Mouse (Mus musculus) CH12.LX (cell line): ENCODE measurements at regions not wholly inside any gene's neighbourhood (a gene's known extent, or its start where the extent isn't known, plus 50 kb on each side); places are given as distances from the start of the nearest gene placed in this dataset.

Experiments used
- DNase-seq: peaks from one replicate; pipeline ENCODE4 v3.0.0-alpha.2; 2013; ENCODE audit errors: extremely low read depth
- H3K27ac ChIP-seq: 2 replicates; pipeline ENCODE4 v1.5.1; 2012; ENCODE audit warnings: low read depth, mild to moderate bottlenecking, control low read depth, moderate library complexity; ENCODE audit not compliant: insufficient read depth
- H3K27me3 ChIP-seq: replicated peaks from 2 replicates; pipeline ENCODE3; 2012; ENCODE audit warnings: inconsistent platforms
- H3K36me3 ChIP-seq, 2 experiments: replicated peaks in 1 of 2; 2 replicates each; pipeline versions ENCODE3 to v1.6.1; 2012; ENCODE audit warnings: inconsistent platforms in 1 of 2, low read length in 1 of 2, mild to moderate bottlenecking in 1 of 2, mixed read lengths in 1 of 2, moderate library complexity in 1 of 2; ENCODE audit not compliant: control insufficient read depth in 1 of 2, insufficient read depth in 1 of 2
- H3K4me1 ChIP-seq, 2 experiments: 2 replicates each; pipeline ENCODE4 v1.6.1; 2012; ENCODE audit warnings: inconsistent platforms in 1 of 2, moderate library complexity in 1 of 2; ENCODE audit not compliant: insufficient read depth in 2 of 2, control insufficient read depth in 1 of 2
- H3K4me2 ChIP-seq: 2 replicates; pipeline ENCODE4 v1.6.1; 2012; ENCODE audit warnings: low read depth, mild to moderate bottlenecking, control low read depth; ENCODE audit not compliant: poor library complexity, insufficient read depth, severe bottlenecking
- H3K4me3 ChIP-seq, 3 experiments: fragments of 150-350 bp in 1 of 3; sonication (generic) in 1 of 3; replicated peaks in 1 of 3; 2 replicates each; pipeline versions ENCODE3 to v1.5.1; 2011 to 2012; ENCODE audit warnings: low read depth in 2 of 3, low read length in 2 of 3, mild to moderate bottlenecking in 2 of 3, moderate library complexity in 2 of 3, control low read depth in 1 of 3, improper control_type of control experiment in 1 of 3, inconsistent platforms in 1 of 3, mixed read lengths in 1 of 3; ENCODE audit not compliant: poor library complexity in 1 of 3
- H3K79me2 ChIP-seq: replicated peaks from 2 replicates; pipeline ENCODE4 v1.6.1; 2012; ENCODE audit warnings: mild to moderate bottlenecking, moderate library complexity; ENCODE audit not compliant: control insufficient read depth, poor library complexity, insufficient read depth, severe bottlenecking; ENCODE audit errors: extremely low read depth
- H3K9ac ChIP-seq: 2 replicates; pipeline ENCODE4 v1.6.1; 2012; ENCODE audit warnings: low read depth, mild to moderate bottlenecking, control low read depth, moderate library complexity; ENCODE audit not compliant: insufficient read depth
- H3K9me3 ChIP-seq: replicated peaks from 2 replicates; pipeline ENCODE3; 2012; ENCODE audit warnings: low read length, inconsistent platforms, mixed read lengths
- BHLHE40 ChIP-seq: IDR thresholded peaks from 2 replicates; pipeline ENCODE4 v1.6.1; 2011; ENCODE audit warnings: mild to moderate bottlenecking, low read depth, low read length, improper control_type of control experiment
- CHD1 ChIP-seq: IDR thresholded peaks from 2 replicates; pipeline ENCODE4 v1.6.1; 2012; ENCODE audit warnings: low read depth, low read length, improper control_type of control experiment, inconsistent platforms
- CTCF ChIP-seq, 2 experiments: IDR thresholded peaks in 1 of 2; conservative IDR thresholded peaks in 1 of 2; 2 replicates each; pipeline ENCODE4 v1.5.1; 2011 to 2012; ENCODE audit warnings: low read depth in 2 of 2, low read length in 2 of 2, improper control_type of control experiment in 1 of 2, inconsistent platforms in 1 of 2, mild to moderate bottlenecking in 1 of 2, moderate library complexity in 1 of 2
- EP300 ChIP-seq: IDR thresholded peaks from 2 replicates; pipeline ENCODE4 v1.6.1; 2011; ENCODE audit warnings: low read length, improper control_type of control experiment
- ETS1 ChIP-seq: conservative IDR thresholded peaks from 2 replicates; pipeline ENCODE4 v1.6.1; 2012; ENCODE audit warnings: low read depth, mild to moderate bottlenecking, inconsistent platforms, low read length, improper control_type of control experiment, moderate library complexity
- HCFC1 ChIP-seq: IDR thresholded peaks from 2 replicates; pipeline ENCODE4 v1.6.1; 2012; ENCODE audit warnings: low read depth, mild to moderate bottlenecking, inconsistent platforms, low read length, improper control_type of control experiment
- IRF4 ChIP-seq: IDR thresholded peaks from 2 replicates; pipeline ENCODE4 v1.6.1; 2014; ENCODE audit warnings: low read depth, mild to moderate bottlenecking, inconsistent platforms, low read length, improper control_type of control experiment
- JUND ChIP-seq: conservative IDR thresholded peaks from 2 replicates; pipeline ENCODE4 v1.6.1; 2011; ENCODE audit warnings: low read depth, low read length, improper control_type of control experiment
- NELFE ChIP-seq: IDR thresholded peaks from 2 replicates; pipeline ENCODE4 v1.6.1; 2011; ENCODE audit warnings: low read depth, low read length, improper control_type of control experiment
- POLR2A ChIP-seq: IDR thresholded peaks from 2 replicates; pipeline ENCODE4 v1.6.1; 2011; ENCODE audit warnings: low read depth, mild to moderate bottlenecking, improper control_type of control experiment, low read length
- RAD21 ChIP-seq: IDR thresholded peaks from 2 replicates; pipeline ENCODE4 v1.6.1; 2011; ENCODE audit warnings: low read depth, mild to moderate bottlenecking, low read length, improper control_type of control experiment, moderate library complexity
- SMC3 ChIP-seq: IDR thresholded peaks from 2 replicates; pipeline ENCODE4 v1.6.1; 2011; ENCODE audit warnings: low read depth, low read length, improper control_type of control experiment
- TBP ChIP-seq: conservative IDR thresholded peaks from 2 replicates; pipeline ENCODE4 v1.6.1; 2011; ENCODE audit warnings: low read depth, low read length, improper control_type of control experiment
- USF2 ChIP-seq: conservative IDR thresholded peaks from 2 replicates; pipeline ENCODE4 v1.6.1; 2011; ENCODE audit warnings: low read depth, low read length, improper control_type of control experiment
- ZC3H11A ChIP-seq: IDR thresholded peaks from 2 replicates; pipeline ENCODE4 v1.6.1; 2012; ENCODE audit warnings: low read depth, mild to moderate bottlenecking, inconsistent platforms, low read length, improper control_type of control experiment
- ZKSCAN1 ChIP-seq: IDR thresholded peaks from 2 replicates; pipeline ENCODE4 v1.6.1; 2012; ENCODE audit warnings: low read depth, inconsistent platforms, low read length, improper control_type of control experiment, borderline replicate concordance
- ZNF384 ChIP-seq: IDR thresholded peaks from 2 replicates; pipeline ENCODE4 v1.6.1; 2012; ENCODE audit warnings: low read depth, low read length, improper control_type of control experiment, inconsistent platforms
- dilution Hi-C: fragments of 300-500 bp; cut with MboI; formaldehyde crosslinking; loops from 2 replicates; pipeline ENCODE4 v1.14.3; 2020; ENCODE audit warnings: low sequenced_read_pairs; ENCODE audit not compliant: extremely low pct_unique_long_range_greater_than_20kb, extremely low pct_ligation_motif_present
- in situ Hi-C: fragments of 300-500 bp; cut with MboI; formaldehyde crosslinking; loops from 3 replicates; pipeline ENCODE4 v1.14.3; 2019; ENCODE audit warnings: low sequenced_read_pairs, low pct_ligation_motif_present, low pct_unique_long_range_greater_than_20kb, mixed read lengths

DNA sequence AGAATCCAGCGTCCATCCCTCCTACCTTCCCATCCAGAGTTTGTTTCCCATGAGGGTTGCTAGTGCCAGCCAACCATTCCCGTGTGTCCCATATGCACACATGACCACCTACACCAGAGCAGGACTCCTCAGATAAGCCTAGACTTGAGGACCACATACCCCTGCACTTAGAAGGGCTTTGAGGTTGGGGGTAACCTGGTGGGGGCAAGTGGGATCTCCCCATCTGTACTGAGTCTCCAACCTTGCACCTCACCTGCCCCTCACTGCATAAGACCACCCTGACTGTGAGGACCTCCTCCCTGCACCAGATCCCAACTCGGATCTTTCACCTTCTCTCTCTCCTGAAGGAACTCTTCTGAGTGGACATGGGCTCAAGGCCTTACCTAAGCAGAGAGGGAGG lies 181.6 kb upstream of the Gm21961 start:
- H3K9ac ChIP-seq = no peak overlapping the region
- TF ChIP-seq ZNF384 = no peak
- TF ChIP-seq TBP = no peak
- no peak for TF ChIP-seq HCFC1
- no peak for TF ChIP-seq ZKSCAN1
- no peak for TF ChIP-seq ETS1
- no peak for TF ChIP-seq ZC3H11A
- TF ChIP-seq JUND = no peak
- TF ChIP-seq POLR2A = no peak
- TF ChIP-seq NELFE = no peak
- TF ChIP-seq IRF4 = no peak
- TF ChIP-seq EP300 = no peak
- no peak for TF ChIP-seq USF2
- TF ChIP-seq CHD1 = no peak
- H3K4me1 ChIP-seq = no peaks in the 10 kb centered on the region
- no peaks in the 10 kb centered on the region for H3K9me3 ChIP-seq
- H3K4me2 ChIP-seq = no peak overlapping the region
- no peaks in the 10 kb centered on the region for H3K79me2 ChIP-seq
- no peak overlapping the region for H3K4me3 ChIP-seq
- H3K27ac ChIP-seq = no peak overlapping the region
- no peak for DNase-seq
- H3K27me3 ChIP-seq = no peaks in the 10 kb centered on the region
- dilution Hi-C loops (no loop called here), in situ Hi-C loops (no loop called here)
- no peaks in the 10 kb centered on the region for H3K36me3 ChIP-seq

DNA sequence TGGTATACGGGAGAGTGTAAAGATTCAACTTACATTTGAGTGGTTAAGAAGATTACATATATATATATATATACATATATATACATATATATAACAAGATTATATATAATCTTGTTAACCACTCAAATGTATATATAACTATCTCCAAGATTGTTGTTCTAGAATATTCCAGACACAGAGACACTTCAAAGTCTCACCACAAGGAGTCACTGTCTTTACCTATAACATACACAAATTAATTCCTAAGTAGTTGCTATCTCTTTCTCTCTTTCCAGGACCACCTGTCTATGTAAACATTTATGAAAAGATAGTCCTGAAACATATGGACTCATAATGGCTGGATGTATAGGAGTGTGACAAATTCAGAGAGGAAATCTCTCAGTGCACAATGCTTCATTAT lies 178.9 kb upstream of the Gm21961 start:
- Histone ChIP-seq H3K27ac (no peak overlapping the region), H3K4me2 (no peak overlapping the region), H3K9ac (no peak overlapping the region), H3K4me3 (no peak overlapping the region), H3K27me3 (no peaks in the 10 kb centered on the region), H3K4me1 (no peaks in the 10 kb centered on the region), H3K9me3 (no peaks in the 10 kb centered on the region), H3K79me2 (no peaks in the 10 kb centered on the region), H3K36me3 (no peaks in the 10 kb centered on the region)
- dilution Hi-C loops = no loop called here
- in situ Hi-C loops = no loop called here
- DNase-seq = peak; percentile 19
- TF ChIP-seq USF2 (no peak), CTCF (conservative IDR thresholded peaks at IDR 0.05 in 1 of 2, IDR thresholded peaks at IDR 0.05 in 1 of 2; ENCODE audit: low read depth in 2 of 2, low read length in 2 of 2) (peak in 1 of 2 experiments; percentile 23; a peak in 1 of 4 replicates), RAD21 (peak; percentile 17), SMC3 (0 out of 2 replicates have a peak, but pooled peaks have one; percentile 5), BHLHE40 (no peak), HCFC1 (no peak)
